Mouse (Mus musculus): ENCODE results near the gene Msn. TPM values are rescaled to one million over a fixed set of nuclear protein-coding genes. Genes with fewer than 3 reads are reported as not detected.
A peak's percentile ranks its signal among the peaks of the same experiment; 100 is the strongest.

The Msn gene
- total and polyA plus RNA-seq, 3 experiments = 70.6 to 395 (median 234) TPM

- no peaks in the 10 kb centered on the region for H3K27me3 ChIP-seq (ENCODE audit: insufficient read depth, low read length)
- peak overlapping the region; percentile 38; the same call in 1 of the 2 replicates for H3K4me3 ChIP-seq (ENCODE audit: low read depth, low read length)
- no peak for ATAC-seq (ENCODE audit: extremely low read depth, insufficient number of reproducible peaks, low FRiP score, poor library complexity, severe bottlenecking)
- TF ChIP-seq GATA1 (IDR thresholded peaks at IDR 0.05; ENCODE audit: borderline replicate concordance, low read length) (no peak), GATA2 (IDR thresholded peaks at IDR 0.05; ENCODE audit: borderline replicate concordance, low read depth, low read length) (no peak), TAL1 (conservative IDR thresholded peaks at IDR 0.05; ENCODE audit: low read depth, low read length) (no peak), CTCF (IDR thresholded peaks at IDR 0.05; ENCODE audit: low read depth, low read length) (no peak), POLR2AphosphoS5 (IDR thresholded peaks at IDR 0.05; ENCODE audit: insufficient replicate concordance, low read depth, low read length) (no peak)
- H3K4me1 ChIP-seq (ENCODE audit: insufficient read depth, low read depth, low read length) = peaks cover 65% of the 10 kb centered on the region
- H3K9me3 ChIP-seq (replicated peaks) = no peaks in the 10 kb centered on the region
- H3K36me3 ChIP-seq (replicated peaks) = peaks cover 9% of the 10 kb centered on the region
- no peak for DNase-seq (ENCODE audit: low spot score)
Observed at GRCm38 (mm10) chrX:96134840-96135580, 39.2 kb downstream of the Msn start.

GRCm38 (mm10) chrX:96135581-96135980, 39.7 kb downstream of the Msn start:
- DNase-seq (ENCODE audit: low spot score) (no peak), ATAC-seq (ENCODE audit: extremely low read depth, insufficient number of reproducible peaks, low FRiP score, poor library complexity, severe bottlenecking) (no peak)
- Histone ChIP-seq H3K9me3 (replicated peaks) (no peaks in the 10 kb centered on the region), H3K4me1 (ENCODE audit: insufficient read depth, low read depth, low read length) (peaks cover 63% of the 10 kb centered on the region), H3K4me3 (ENCODE audit: low read depth, low read length) (no peak overlapping the region; the same call in 1 of the 2 replicates), H3K36me3 (replicated peaks) (peaks cover 12% of the 10 kb centered on the region), H3K27me3 (ENCODE audit: insufficient read depth, low read length) (no peaks in the 10 kb centered on the region)
- no peak for TF ChIP-seq TAL1 (conservative IDR thresholded peaks at IDR 0.05; ENCODE audit: low read depth, low read length)
- TF ChIP-seq GATA1 (IDR thresholded peaks at IDR 0.05; ENCODE audit: borderline replicate concordance, low read length) = no peak
- no peak for TF ChIP-seq POLR2AphosphoS5 (IDR thresholded peaks at IDR 0.05; ENCODE audit: insufficient replicate concordance, low read depth, low read length)
- no peak for TF ChIP-seq GATA2 (IDR thresholded peaks at IDR 0.05; ENCODE audit: borderline replicate concordance, low read depth, low read length)
- no peak for TF ChIP-seq CTCF (IDR thresholded peaks at IDR 0.05; ENCODE audit: low read depth, low read length)

GRCm38 (mm10) chrX:96139262-96139661, 43.4 kb downstream of the Msn start:
- TF ChIP-seq POLR2AphosphoS5 (IDR thresholded peaks at IDR 0.05; ENCODE audit: insufficient replicate concordance, low read depth, low read length) (no peak), TAL1 (conservative IDR thresholded peaks at IDR 0.05; ENCODE audit: low read depth, low read length) (peak; percentile 29; the same call in 1 of the 2 replicates)
- peaks cover 22% of the 10 kb centered on the region for H3K36me3 ChIP-seq (replicated peaks)
- DNase-seq (ENCODE audit: low spot score) (no peak), ATAC-seq (ENCODE audit: extremely low read depth, insufficient number of reproducible peaks, low FRiP score, poor library complexity, severe bottlenecking) (peak; percentile 50)
- no peak overlapping the region for H3K4me3 ChIP-seq (ENCODE audit: low read depth, low read length)
- peaks cover 43% of the 10 kb centered on the region for H3K4me1 ChIP-seq (ENCODE audit: insufficient read depth, low read depth, low read length)
- H3K27me3 ChIP-seq (ENCODE audit: insufficient read depth, low read length) = no peaks in the 10 kb centered on the region
- no peaks in the 10 kb centered on the region for H3K9me3 ChIP-seq (replicated peaks)

- ATAC-seq (ENCODE audit: extremely low read depth, insufficient number of reproducible peaks, low FRiP score, poor library complexity, severe bottlenecking) (peak; percentile 57), DNase-seq (ENCODE audit: low spot score) (no peak)
- Histone ChIP-seq H3K36me3 (replicated peaks) (peaks cover 31% of the 10 kb centered on the region), H3K27me3 (ENCODE audit: insufficient read depth, low read length) (no peaks in the 10 kb centered on the region), H3K9me3 (replicated peaks) (no peaks in the 10 kb centered on the region), H3K4me3 (ENCODE audit: low read depth, low read length) (no peak overlapping the region), H3K4me1 (ENCODE audit: insufficient read depth, low read depth, low read length) (peaks cover 46% of the 10 kb centered on the region)
- no peak for TF ChIP-seq GATA1 (IDR thresholded peaks at IDR 0.05; ENCODE audit: borderline replicate concordance, low read length)
- 0 out of 2 replicates have a peak, but pooled peaks have one; percentile 11 for TF ChIP-seq TAL1 (conservative IDR thresholded peaks at IDR 0.05; ENCODE audit: low read depth, low read length)
Observed at GRCm38 (mm10) chrX:96144960-96145488, 49.2 kb downstream of the Msn start.

- Histone ChIP-seq H3K9me3 (replicated peaks) (no peaks in the 10 kb centered on the region), H3K27me3 (ENCODE audit: insufficient read depth, low read length) (no peaks in the 10 kb centered on the region), H3K4me1 (ENCODE audit: insufficient read depth, low read depth, low read length) (peaks cover 37% of the 10 kb centered on the region), H3K4me3 (ENCODE audit: low read depth, low read length) (no peak overlapping the region), H3K36me3 (replicated peaks) (peaks cover 39% of the 10 kb centered on the region)
- no peak for DNase-seq (ENCODE audit: low spot score)
- peak; percentile 72 for ATAC-seq (ENCODE audit: extremely low read depth, insufficient number of reproducible peaks, low FRiP score, poor library complexity, severe bottlenecking)
- TF ChIP-seq POLR2AphosphoS5 (IDR thresholded peaks at IDR 0.05; ENCODE audit: insufficient replicate concordance, low read depth, low read length) = no peak
- no peak for TF ChIP-seq GATA1 (IDR thresholded peaks at IDR 0.05; ENCODE audit: borderline replicate concordance, low read length)
- TF ChIP-seq CTCF (IDR thresholded peaks at IDR 0.05; ENCODE audit: low read depth, low read length) = no peak
- no peak for TF ChIP-seq GATA2 (IDR thresholded peaks at IDR 0.05; ENCODE audit: borderline replicate concordance, low read depth, low read length)
- TF ChIP-seq TAL1 (conservative IDR thresholded peaks at IDR 0.05; ENCODE audit: low read depth, low read length) = peak; percentile 60
Observed at GRCm38 (mm10) chrX:96148217-96148616, 52.4 kb downstream of the Msn start.

- no peak for DNase-seq (ENCODE audit: low spot score)
- Histone ChIP-seq H3K36me3 (replicated peaks) (peaks cover 61% of the 10 kb centered on the region), H3K4me1 (ENCODE audit: insufficient read depth, low read depth, low read length) (peaks cover 8% of the 10 kb centered on the region), H3K4me3 (ENCODE audit: low read depth, low read length) (no peak overlapping the region), H3K9me3 (replicated peaks) (no peaks in the 10 kb centered on the region), H3K27me3 (ENCODE audit: insufficient read depth, low read length) (no peaks in the 10 kb centered on the region)
- no peak for ATAC-seq (ENCODE audit: extremely low read depth, insufficient number of reproducible peaks, low FRiP score, poor library complexity, severe bottlenecking)
- TF ChIP-seq GATA1 (IDR thresholded peaks at IDR 0.05; ENCODE audit: borderline replicate concordance, low read length) = no peak
Observed at GRCm38 (mm10) chrX:96153362-96153761, 57.5 kb downstream of the Msn start.
